Mouse (Mus musculus) testis, adult 2 months (tissue): ENCODE measurements around the gene Tbc1d14.

Experiments
- CTCF ChIP-seq: fragments of 200-500 bp; IDR thresholded peaks from 2 replicates; pipeline ENCODE4 v1.5.1; 2012; ENCODE audit warnings: low read depth, mild to moderate bottlenecking, inconsistent platforms, low read length, moderate library complexity; ENCODE audit not compliant: control insufficient read depth, insufficient read depth, insufficient replicate concordance
- POLR2A ChIP-seq: fragments of 200-500 bp; IDR thresholded peaks from 2 replicates; pipeline ENCODE4 v1.6.1; 2012; ENCODE audit warnings: low read depth, mild to moderate bottlenecking, inconsistent platforms, low read length, moderate library complexity; ENCODE audit not compliant: control insufficient read depth

DNA sequence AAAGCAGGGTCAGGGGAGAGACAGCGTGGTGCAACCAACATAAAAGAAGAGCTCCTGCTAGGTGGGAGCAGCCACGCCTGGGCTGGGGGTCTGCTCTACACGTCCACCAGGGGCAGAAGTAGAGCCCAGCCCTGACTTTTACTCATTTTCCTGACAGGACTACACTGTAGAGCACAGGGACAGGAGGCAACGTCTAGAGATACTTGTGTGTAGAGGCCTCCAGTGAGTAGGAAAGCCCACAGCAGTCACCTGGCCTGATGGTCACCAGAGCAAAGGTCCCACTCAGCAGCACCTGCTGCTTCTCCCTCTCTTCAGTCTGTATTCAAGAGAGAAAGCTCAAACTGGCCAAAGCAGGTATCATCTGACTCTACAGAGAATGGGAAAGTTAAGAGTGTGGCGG lies 87.4 kb downstream of the Tbc1d14 start:
- TF ChIP-seq CTCF (no peak), POLR2A (no peak)
